Mouse (Mus musculus) cerebellum, adult 8-10 months (tissue): ENCODE results near the gene Aff3.

Source experiments
- DNase-seq: peaks from one replicate; pipeline ENCODE4 v3.0.0; 2022

Aff3 gene

GRCm38 (mm10) chr1:38130715-38131483 is 533.9 kb downstream of the Aff3 start:
- DNase-seq = peak; percentile 25

GRCm38 (mm10) chr1:38129501-38130267 is 535.1 kb downstream of the Aff3 start, which contains the start of gene Rev1:
Rev1 (minus strand) TSS chr1:38129801.
- peak; percentile 97 for DNase-seq

GRCm38 (mm10) chr1:38128919-38129436 is 535.8 kb downstream of the Aff3 start:
- DNase-seq = peak; percentile 74
